Mouse (Mus musculus): ENCODE measurements around the gene Slc25a22. TPM values are rescaled to one million over a fixed set of nuclear protein-coding genes. Genes with fewer than 3 reads are reported as not detected.

Gene Slc25a22
- total RNA-seq, 2 experiments from 2014 or later: 5.3 to 15.5 TPM

DNA sequence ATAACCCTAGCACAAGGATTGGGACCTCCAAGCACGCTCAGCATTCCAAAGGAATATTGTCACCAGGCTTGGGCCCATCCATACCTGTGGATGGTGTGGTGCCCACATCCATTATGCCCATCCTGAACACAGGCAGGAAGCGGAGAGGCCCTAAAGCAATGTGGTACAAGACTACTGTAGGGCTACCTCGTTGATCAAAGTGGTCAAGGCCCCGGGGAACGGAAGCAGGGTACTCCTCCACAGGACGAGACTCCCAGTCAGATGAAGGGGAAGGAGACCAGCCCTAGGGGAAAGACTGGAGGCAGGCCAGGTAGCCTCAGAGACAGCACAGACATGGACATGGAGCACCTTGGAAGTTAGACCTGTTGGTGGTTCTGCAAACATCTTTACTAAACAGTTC is 35.1 kb upstream of the Slc25a22 start:
- ATAC-seq (replicated peaks; ENCODE audit: poor library complexity): no peak

GRCm38 (mm10) chr7:141472226-141472625 is 34.5 kb upstream of the Slc25a22 start:
- ATAC-seq (replicated peaks; ENCODE audit: poor library complexity): no peak

- no peak for ATAC-seq (replicated peaks; ENCODE audit: poor library complexity)
Measured at GRCm38 (mm10) chr7:141471236-141471635, 33.5 kb upstream of the Slc25a22 start.

DNA sequence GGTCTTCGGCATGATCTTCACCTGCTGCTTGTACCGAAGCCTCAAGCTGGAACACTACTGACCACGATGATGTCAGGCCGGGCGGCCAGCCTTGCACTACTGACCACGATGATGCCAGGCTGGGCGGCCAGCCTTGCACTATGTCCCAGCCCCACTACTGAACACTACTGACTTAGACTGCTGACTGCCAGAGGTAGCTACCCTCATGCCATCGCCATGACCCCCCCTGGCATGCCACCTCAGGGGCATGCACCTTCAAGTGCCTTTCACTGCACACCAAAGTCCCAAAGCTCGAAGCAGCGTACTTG is 32.9 kb upstream of the Slc25a22 start:
- ATAC-seq (replicated peaks; ENCODE audit: poor library complexity): no peak

GRCm38 (mm10) chr7:141469901-141470636 is 32.4 kb upstream of the Slc25a22 start:
- ATAC-seq (replicated peaks; ENCODE audit: poor library complexity): no peak

DNA sequence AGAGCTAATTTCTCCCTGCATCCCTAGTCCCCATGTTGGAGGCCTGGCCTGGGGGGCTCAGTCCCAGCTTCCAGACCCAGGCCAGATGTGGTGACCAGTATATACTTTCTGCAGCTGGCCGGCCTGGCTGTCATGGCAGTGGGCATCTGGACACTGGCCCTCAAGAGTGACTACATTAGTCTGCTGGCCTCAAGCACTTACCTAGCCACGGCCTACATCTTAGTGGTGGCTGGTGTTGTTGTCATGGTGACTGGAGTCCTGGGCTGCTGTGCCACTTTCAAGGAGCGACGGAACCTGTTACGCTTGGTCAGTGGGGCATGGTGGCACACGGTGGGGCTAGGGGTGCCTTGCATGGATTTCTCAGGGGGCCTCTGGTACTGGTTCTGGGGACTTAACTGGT is 31.7 kb upstream of the Slc25a22 start:
- no peak for ATAC-seq (replicated peaks; ENCODE audit: poor library complexity)

- peak; percentile 73 for ATAC-seq (replicated peaks; ENCODE audit: poor library complexity)
Measured at GRCm38 (mm10) chr7:141468522-141469211, 31.0 kb upstream of the Slc25a22 start.

- ATAC-seq (replicated peaks; ENCODE audit: poor library complexity): no peak
Measured at GRCm38 (mm10) chr7:141468164-141468521, 30.5 kb upstream of the Slc25a22 start.

DNA sequence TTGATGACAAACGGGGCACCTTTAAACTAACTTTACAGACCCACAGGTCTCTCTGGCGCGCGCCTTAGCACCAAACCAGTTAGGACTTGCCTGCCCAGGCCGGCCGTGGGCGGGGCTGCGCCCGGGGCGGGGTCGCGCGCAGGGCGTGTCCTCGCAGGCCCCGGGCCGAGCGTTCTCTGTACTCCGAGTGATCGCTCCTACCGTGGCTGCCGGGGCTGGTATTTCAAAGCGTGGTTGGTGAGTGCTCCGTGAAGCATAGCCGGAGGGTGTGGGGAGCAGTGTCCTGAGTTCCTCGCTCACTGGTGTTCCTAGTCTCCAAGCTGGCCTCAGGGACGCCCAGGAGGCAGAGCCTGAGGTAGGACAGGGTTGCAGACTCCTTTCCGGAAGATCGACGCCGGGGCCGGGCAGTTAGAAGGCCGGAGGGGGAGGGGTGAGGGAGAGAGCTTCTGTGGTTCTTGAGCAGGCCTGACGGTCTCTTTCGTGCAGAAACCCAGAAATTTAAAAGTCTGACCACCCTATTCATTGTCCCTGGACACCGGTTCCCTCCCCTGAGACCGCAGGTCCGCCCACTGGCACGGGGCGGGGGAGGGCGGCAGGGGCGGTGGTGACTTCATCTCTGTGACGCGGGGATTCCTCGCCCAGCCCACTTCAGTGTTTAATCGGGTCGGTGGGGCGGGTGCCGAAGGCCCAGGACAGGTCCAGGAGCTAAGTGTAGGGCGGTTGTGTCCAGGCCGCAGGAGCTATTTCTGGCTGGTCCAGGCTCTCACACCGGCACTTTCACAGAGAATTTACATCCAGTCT is 29.7 kb upstream of the Slc25a22 start, which contains the start of gene Cd151:
TSS of gene Cd151 (plus strand) at position 163 of the 801 bp plus-strand sequence.
- ATAC-seq (replicated peaks; ENCODE audit: poor library complexity): peak; percentile 56

DNA sequence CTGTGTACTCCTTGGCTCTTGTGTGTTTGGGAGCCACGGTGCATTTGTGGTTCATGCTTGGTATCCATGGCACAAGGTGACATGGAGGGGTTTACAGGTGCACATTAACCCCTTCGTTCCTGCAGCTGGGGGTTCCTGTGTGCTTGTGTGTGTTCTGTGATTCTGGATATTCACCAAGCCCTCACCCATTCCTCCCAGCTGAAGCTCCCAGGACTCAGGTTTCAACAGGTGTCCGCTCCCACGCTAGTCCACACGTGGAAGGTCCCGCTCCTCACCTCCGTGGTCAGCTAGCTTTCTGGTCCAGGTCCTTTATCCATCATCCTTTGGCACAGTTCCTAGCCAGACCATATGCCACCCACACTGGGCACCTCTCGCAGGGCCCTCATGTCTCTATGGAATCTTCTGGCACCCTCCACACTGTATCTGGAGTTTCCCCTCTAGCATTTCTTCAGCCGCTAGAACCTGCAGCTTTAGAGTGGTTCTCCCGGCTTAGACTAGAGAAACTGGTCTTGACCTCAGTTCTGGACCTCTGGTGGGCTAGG is 29.0 kb upstream of the Slc25a22 start:
- ATAC-seq (replicated peaks; ENCODE audit: poor library complexity): no peak

DNA sequence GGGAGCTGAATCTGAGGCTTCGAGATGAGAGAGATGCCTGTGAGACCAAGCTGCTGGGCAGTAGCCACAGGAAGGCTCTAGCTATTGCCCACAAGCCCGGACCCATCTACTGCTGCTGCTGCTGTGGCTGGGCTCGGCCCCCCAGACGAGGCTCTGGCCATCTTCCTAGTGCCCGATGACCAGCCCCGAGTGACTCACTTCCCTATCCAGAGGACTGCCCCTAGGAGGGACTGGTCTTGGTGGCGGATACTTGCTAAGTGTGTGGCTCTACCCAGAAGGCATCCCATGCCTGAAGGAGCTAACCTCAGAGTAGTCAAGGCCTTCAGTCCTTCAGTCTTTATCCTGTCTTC is 28.3 kb upstream of the Slc25a22 start:
- ATAC-seq (replicated peaks; ENCODE audit: poor library complexity): no peak

DNA sequence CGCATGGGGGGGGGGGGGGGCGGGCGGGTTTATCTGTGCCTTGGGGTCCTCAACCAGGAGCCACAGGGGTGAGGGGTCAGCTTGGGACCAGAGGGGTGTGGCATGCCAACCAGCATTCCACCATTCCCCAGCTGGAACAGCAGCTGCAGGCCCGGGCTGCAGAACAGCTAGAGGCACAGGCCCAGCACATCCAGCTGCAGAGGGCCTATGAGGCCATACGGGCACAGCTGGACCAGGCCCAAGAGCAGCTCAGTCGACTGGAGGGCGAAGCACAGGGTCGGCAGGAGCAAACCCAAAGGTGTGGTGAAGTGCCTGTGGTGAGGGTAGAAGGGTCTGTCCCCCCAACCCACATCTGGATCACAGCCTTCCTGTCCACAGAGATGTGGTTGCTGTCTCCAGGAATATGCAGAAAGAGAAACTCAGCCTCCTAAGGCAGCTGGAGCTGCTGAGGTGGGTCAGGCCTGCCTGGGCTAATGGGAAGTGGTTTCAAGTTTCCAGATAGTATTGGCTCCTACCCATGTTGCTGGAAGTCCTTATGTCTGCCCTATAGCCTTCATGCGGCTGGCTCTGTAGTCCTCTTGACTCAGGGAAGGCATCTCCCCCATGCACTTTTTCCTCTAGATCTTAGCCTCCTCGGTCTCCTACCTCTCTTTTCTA is 27.8 kb upstream of the Slc25a22 start:
- ATAC-seq (replicated peaks; ENCODE audit: poor library complexity): no peak

- no peak for ATAC-seq (replicated peaks; ENCODE audit: poor library complexity)
Measured at GRCm38 (mm10) chr7:141464603-141465201, 27.0 kb upstream of the Slc25a22 start.

DNA sequence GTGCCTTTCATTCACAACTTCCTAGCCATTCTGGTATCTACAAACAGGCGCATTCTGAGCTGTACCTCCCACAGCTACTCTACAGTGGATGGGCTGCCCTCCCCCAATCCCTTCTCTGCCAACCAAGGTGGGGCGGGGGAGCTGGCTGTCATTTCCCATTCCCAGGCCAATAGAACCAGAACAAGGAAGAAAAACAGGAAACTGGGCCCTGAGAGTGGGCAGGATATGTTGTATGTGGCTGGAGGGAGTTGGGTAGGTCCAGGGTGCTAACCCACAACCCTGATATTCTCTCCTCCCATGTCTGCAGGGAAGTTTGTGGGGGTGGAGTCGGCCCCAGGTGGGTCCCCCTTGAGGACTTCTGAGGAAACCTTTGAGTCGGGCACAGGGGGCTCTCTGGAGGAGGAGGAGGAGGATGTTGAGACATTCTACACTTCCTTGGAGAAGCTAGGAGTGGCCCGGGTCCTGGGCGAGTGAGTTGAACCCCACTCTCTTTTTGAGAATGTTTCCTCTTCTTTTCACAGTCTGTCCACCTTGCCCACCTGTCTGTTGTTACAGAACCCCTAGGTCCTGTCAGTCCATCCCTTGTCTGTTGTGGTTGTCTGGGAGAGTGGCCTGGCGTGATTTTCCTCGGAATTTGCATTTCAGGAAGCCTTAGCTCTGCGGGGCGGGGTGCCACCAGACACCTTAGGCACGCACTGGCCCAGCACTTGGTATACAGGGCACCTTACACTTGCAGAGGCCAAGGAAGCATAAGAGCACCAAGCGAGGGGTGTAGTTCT is 26.3 kb upstream of the Slc25a22 start:
- ATAC-seq (replicated peaks; ENCODE audit: poor library complexity): no peak

GRCm38 (mm10) chr7:141462333-141462821 is 24.7 kb upstream of the Slc25a22 start:
- ATAC-seq (replicated peaks; ENCODE audit: poor library complexity): no peak

GRCm38 (mm10) chr7:141461521-141462332 is 24.0 kb upstream of the Slc25a22 start:
- ATAC-seq (replicated peaks; ENCODE audit: poor library complexity): 0 out of 2 replicates have a peak, but pooled peaks have one; percentile 11

GRCm38 (mm10) chr7:141460391-141461113 is 22.9 kb upstream of the Slc25a22 start, which contains the start of gene Cracr2b:
TSS of gene Cracr2b (plus strand) at chr7:141461094.
- ATAC-seq (replicated peaks; ENCODE audit: poor library complexity): peak; percentile 40

DNA sequence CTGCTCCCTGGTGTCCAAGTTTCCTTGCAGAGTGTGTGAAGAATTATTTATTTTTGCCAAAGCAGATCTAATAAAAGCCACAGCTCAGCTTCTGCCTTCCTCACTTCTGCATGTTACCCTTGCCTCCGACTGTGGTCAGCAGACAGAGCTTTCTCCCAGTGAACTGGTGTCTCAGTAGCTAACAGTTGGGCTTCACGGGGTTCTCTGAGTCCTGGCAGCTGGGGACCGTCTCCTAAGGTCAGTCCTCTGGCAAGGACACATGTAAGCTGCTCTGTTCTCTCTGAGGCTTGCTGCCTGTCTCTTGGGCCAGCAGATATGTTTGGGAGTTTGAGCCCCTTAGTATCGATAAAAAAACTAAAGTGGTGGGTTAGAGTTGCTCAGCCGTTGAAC is 22.3 kb upstream of the Slc25a22 start:
- ATAC-seq (replicated peaks; ENCODE audit: poor library complexity): no peak
